Mouse (Mus musculus) intestine, postnatal 0 days (tissue): ENCODE data around the gene Dpyd. TPM values are rescaled to one million over a fixed set of nuclear protein-coding genes. Genes with fewer than 3 reads are reported as not detected.

Experiments used
- ATAC-seq: fragments of 200-750 bp; cut with Nextera tagmentation; 2 replicates; pipeline ENCODE4 v1.8.0; 2017; ENCODE audit warnings: mild to moderate bottlenecking, moderate TSS enrichment, moderate library complexity
- H3K27ac ChIP-seq: fragments of 300-500 bp; sonication (generic); 2 replicates; pipeline ENCODE4 v1.5.1; 2014; ENCODE audit warnings: mild to moderate bottlenecking, low read depth, low read length, moderate library complexity
- H3K27me3 ChIP-seq: fragments of 300-500 bp; sonication (generic); replicated peaks from 2 replicates; pipeline ENCODE4 v1.6.1; 2014; ENCODE audit warnings: low read length, mixed read lengths; ENCODE audit not compliant: control insufficient read depth, insufficient read depth
- H3K36me3 ChIP-seq: fragments of 300-500 bp; sonication (generic); 2 replicates; pipeline ENCODE4 v1.6.1; 2014; ENCODE audit warnings: mild to moderate bottlenecking, moderate library complexity; ENCODE audit not compliant: control insufficient read depth, insufficient read depth
- H3K4me1 ChIP-seq: fragments of 300-500 bp; sonication (generic); replicated peaks from 2 replicates; pipeline ENCODE4 v1.6.1; 2014; ENCODE audit warnings: antibody characterized with exemption, low read length, mixed read lengths; ENCODE audit not compliant: control insufficient read depth, insufficient read depth
- H3K4me2 ChIP-seq: fragments of 300-500 bp; sonication (generic); replicated peaks from 2 replicates; pipeline ENCODE4 v1.6.1; 2014; ENCODE audit warnings: low read depth, mild to moderate bottlenecking, moderate library complexity
- H3K4me3 ChIP-seq: fragments of 300-500 bp; sonication (generic); 2 replicates; pipeline ENCODE4 v1.5.1; 2014; ENCODE audit warnings: low read depth, low read length
- H3K9ac ChIP-seq: fragments of 300-500 bp; sonication (generic); 2 replicates; pipeline ENCODE4 v1.6.1; 2014; ENCODE audit warnings: mild to moderate bottlenecking, low read depth, low read length
- H3K9me3 ChIP-seq: fragments of 300-500 bp; sonication (generic); 2 replicates; pipeline ENCODE4 v1.6.1; 2016; ENCODE audit warnings: mixed run types; ENCODE audit not compliant: control insufficient read depth
- CTCF ChIP-seq: sonication (generic); IDR thresholded peaks from 2 replicates; pipeline ENCODE4 v1.5.1; 2016; ENCODE audit warnings: low read depth, mild to moderate bottlenecking, control low read depth, antibody characterized with exemption, moderate library complexity
- WGBS: fragments of 180-500 bp; shearing (Covaris S2); extraction: QIAGEN DNeasy Blood & Tissue Kit; methylation state at CpG from one replicate; pipeline ENCODE4 v1.1.7; 2014; 5-methylcytosine and 5-hydroxymethylcytosine counted together
- polyA plus RNA-seq: library from polyadenylated mRNA; unstranded; fragments of >200 nt; fragmentation: Nextera tagmentation; extraction: Ambion mirVana; gene quantifications from 2 replicates; pipeline ENCODE4 v1.2.1, GENCODE M21; 2015

Dpyd gene
- polyA plus RNA-seq, 1 experiment from 2014 or later = 39.7 TPM

DNA sequence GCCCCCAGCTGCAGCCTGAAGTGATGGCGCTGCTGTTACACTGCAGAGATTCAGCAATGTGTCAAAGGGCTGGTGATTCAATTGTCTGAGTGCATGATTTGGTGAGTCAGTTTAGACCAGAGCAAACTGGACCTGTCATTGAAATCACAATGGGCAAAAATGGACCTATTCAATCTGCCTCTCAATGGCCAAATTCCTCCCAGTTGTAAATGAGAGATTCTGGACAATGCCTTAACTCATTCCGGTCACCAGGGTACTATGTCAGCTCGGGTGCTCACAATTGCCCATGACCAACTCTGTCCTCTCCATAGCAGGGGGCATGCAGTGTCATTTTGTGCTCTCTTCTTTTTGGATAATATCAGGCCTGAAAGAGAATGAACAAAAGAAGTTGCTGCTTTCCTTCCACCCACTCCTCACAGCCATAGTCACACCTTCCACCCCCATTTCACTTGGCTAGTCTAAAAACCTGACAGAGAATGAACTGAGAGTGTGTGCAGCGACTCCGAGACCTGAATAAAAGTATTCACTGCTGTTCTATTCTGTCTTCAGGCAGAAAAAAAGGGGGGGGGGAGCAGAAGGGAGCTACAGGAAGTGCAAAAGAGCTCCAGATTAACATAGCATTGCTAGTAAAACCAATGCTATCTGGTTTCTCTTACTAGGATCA, 533.4 kb downstream of the Dpyd start:
- Histone ChIP-seq H3K9ac (no peak overlapping the region), H3K4me1 (no peaks in the 10 kb centered on the region), H3K4me3 (no peak overlapping the region), H3K27me3 (no peaks in the 10 kb centered on the region), H3K4me2 (no peak overlapping the region), H3K27ac (no peak overlapping the region), H3K36me3 (no peaks in the 10 kb centered on the region), H3K9me3 (no peaks in the 10 kb centered on the region)
- WGBS = 84% methylated on average over 5 of the region's 5 CpGs
- ATAC-seq = no peak
- TF ChIP-seq CTCF = no peak

DNA sequence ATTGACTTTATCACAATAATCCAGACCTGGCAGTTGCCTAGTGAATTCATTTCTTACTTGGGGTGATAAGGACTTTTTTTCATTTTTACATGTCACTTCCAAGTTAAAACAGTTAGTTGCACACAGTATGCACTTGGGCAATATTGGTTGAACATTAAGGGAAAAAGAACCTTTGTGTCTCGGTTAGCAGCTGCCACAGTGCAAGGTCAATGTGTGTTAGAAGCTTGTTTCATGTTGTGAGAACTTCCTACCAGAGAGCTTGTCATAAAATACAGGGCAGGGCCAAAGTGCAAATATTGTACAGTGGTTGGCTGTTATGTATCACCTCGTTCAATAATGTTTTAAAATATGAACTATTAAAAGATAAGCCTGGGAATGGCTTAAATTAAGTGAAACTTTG, 564.1 kb downstream of the Dpyd start:
- TF ChIP-seq CTCF = no peak
- Histone ChIP-seq H3K4me2 (peak overlapping the region; percentile 21; the same call in 1 of the 2 replicates), H3K4me3 (no peak overlapping the region), H3K27me3 (no peaks in the 10 kb centered on the region), H3K4me1 (no peaks in the 10 kb centered on the region), H3K27ac (peak overlapping the region; percentile 70), H3K9me3 (no peaks in the 10 kb centered on the region), H3K9ac (no peak overlapping the region), H3K36me3 (no peaks in the 10 kb centered on the region)
- WGBS = 34% methylated on average over 2 of the region's 2 CpGs
- ATAC-seq = peak; percentile 92

DNA sequence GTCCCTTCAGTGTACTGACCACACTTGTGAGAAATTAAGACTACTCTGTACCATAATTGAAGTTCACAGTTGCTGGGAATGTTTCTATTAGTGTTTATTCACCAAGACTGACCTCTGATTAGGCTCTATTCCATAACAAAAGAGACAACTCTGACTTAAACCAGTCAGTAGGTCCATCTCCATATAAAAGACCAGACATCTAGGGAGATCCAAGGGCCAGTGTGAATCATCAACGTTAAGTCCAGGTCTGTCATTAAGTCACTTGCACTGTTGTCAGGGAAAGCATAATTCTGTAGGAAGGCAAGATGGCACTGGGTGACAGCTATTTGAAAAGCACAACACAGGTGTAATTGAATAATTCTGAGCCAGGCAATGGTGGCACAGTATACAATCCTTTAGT, 566.1 kb downstream of the Dpyd start:
- Histone ChIP-seq H3K4me2 (no peak overlapping the region), H3K27me3 (no peaks in the 10 kb centered on the region), H3K9ac (no peak overlapping the region), H3K9me3 (no peaks in the 10 kb centered on the region), H3K27ac (no peak overlapping the region), H3K36me3 (no peaks in the 10 kb centered on the region), H3K4me1 (no peaks in the 10 kb centered on the region), H3K4me3 (no peak overlapping the region)
- TF ChIP-seq CTCF = no peak
- WGBS = 63% methylated on average over 1 of the region's 1 CpGs
- no peak for ATAC-seq

DNA sequence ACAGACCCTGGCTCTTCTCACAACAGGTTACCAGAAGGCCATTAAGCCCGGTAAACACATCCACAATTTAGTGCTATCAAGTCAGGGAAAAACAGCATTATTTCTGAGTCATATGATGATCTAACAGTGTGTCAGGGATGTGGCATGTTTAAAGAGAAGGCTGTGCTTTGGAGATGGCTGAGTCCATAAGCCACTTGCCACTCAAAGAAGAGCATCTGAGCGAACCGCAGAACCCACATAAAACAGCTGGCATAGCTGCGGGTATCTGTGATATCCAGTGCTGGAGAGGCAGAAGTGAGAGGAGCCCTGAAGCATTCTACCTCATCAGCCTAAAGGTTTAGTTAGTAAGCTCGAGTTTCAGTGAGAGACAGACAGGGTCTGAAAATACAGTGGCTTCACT, 581.1 kb downstream of the Dpyd start:
- H3K27ac ChIP-seq = no peak overlapping the region
- 63% methylated on average over 5 of the region's 5 CpGs for WGBS
- no peak overlapping the region for H3K4me2 ChIP-seq
- H3K4me3 ChIP-seq = no peak overlapping the region
- ATAC-seq = no peak
- H3K4me1 ChIP-seq = 0 out of 2 replicates have a peak, but pooled peaks cover 2% of the 10 kb centered on the region
- H3K9me3 ChIP-seq = no peaks in the 10 kb centered on the region
- no peak overlapping the region for H3K9ac ChIP-seq
- H3K27me3 ChIP-seq = no peaks in the 10 kb centered on the region
- H3K36me3 ChIP-seq = no peaks in the 10 kb centered on the region; the same call in 1 of the 2 replicates
- no peak for TF ChIP-seq CTCF

DNA sequence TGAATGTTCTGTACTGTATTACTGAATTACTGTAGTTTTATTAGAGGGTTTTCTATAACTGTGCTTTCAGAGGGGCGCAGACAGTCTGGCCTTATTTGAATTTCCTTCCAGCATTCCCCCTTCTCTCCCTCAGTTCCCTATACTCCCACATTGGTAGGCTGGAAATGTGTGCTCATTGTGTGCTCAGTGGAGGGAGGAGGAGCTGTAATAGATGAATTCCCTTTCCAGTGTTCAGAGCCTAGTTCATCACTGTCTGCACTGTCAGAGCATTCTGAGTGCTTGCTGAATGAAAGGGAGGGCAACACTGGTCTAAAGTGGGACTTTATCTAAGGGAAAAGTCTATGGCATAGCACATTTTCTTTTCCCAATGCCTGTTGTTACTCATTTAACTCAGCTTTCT, 582.9 kb downstream of the Dpyd start:
- no peak overlapping the region for H3K9ac ChIP-seq
- TF ChIP-seq CTCF = no peak
- H3K4me3 ChIP-seq = no peak overlapping the region
- H3K9me3 ChIP-seq = no peaks in the 10 kb centered on the region
- ATAC-seq = no peak
- no peak overlapping the region for H3K4me2 ChIP-seq
- whole genome bisulfite sequencing = 98% methylated on average over 1 of the region's 1 CpGs
- H3K27ac ChIP-seq = no peak overlapping the region
- 0 out of 2 replicates have a peak, but pooled peaks cover 2% of the 10 kb centered on the region for H3K4me1 ChIP-seq
- H3K36me3 ChIP-seq = no peaks in the 10 kb centered on the region; the same call in 1 of the 2 replicates
- no peaks in the 10 kb centered on the region for H3K27me3 ChIP-seq

DNA sequence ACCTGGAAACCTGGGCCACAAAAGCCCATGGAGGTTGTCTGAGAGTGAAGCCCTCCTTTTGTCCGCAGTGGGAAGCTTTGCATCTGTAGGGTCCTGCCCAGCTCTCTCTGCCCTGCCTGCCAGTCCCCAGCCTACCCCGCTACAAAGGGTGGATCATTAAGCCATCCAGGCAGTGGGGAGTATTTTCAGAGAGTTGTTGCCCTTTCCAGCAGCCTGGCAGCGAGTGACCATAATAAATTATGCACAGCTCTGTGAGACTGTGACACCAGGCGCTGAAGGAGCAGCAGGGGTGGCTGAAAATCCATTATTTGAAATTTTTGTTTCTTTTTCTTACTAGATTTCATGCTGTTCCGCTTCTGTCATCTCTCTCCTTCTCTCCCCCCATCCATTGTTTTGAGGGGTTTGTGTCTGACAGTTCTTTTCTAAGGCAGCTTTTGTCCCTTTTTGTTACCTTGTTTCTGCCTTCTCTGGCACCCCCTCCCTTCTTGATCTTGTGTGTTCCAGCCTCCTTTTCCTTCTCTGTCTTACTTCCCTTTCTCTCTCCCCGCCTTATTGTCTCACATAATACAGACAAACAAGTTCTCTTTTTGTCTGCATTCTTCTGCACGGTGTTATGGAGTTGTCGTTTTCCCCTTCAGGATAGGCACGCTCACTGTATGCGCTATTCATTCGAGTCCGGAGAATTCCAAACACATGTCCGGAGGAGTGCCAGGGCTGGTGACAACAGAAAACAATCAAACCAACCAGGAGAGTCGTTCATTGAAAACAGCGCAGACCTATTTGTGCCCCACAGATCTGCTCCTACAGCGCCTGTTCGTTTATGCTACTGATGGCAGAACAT, 592.9 kb downstream of the Dpyd start:
- 60% methylated on average over 17 of the region's 17 CpGs for WGBS
- Histone ChIP-seq H3K9me3 (no peaks in the 10 kb centered on the region), H3K9ac (no peak overlapping the region), H3K4me2 (no peak overlapping the region), H3K4me1 (no peaks in the 10 kb centered on the region), H3K36me3 (no peaks in the 10 kb centered on the region), H3K4me3 (no peak overlapping the region), H3K27ac (no peak overlapping the region), H3K27me3 (no peaks in the 10 kb centered on the region)
- no peak for TF ChIP-seq CTCF
- no peak for ATAC-seq
